Mouse (Mus musculus): ENCODE data around the gene Galnt7. TPM values are rescaled to one million over a fixed set of nuclear protein-coding genes. Genes with fewer than 3 reads are reported as not detected.
A peak's percentile ranks its signal among the peaks of the same experiment; 100 is the strongest.
"Not testable (repeated sequence)": the region's sequence is repeated elsewhere in the genome, so short reads cannot be mapped to it uniquely, and the experiment has no call there.

Gene Galnt7
- polyA plus RNA-seq, 1 experiment from 2014 or later, result 21.6 TPM

GRCm38 (mm10) chr8:57530238-57530637 is 122.6 kb downstream of the Galnt7 start:
- WGBS (ENCODE audit: missing documents), result 93% methylated on average over 13 of the region's 13 CpGs
- H3K27ac ChIP-seq, result peak overlapping the region; percentile 77
- H3K4me3 ChIP-seq (ENCODE audit: inconsistent target), result no peak overlapping the region
- H3K79me2 ChIP-seq (ENCODE audit: inconsistent target), result no peaks in the 10 kb centered on the region
- H3K36me3 ChIP-seq (ENCODE audit: inconsistent target), result peaks cover 20% of the 10 kb centered on the region; the same call in 1 of the 2 replicates

GRCm38 (mm10) chr8:57528036-57528435 is 124.8 kb downstream of the Galnt7 start:
- no peak overlapping the region for H3K4me3 ChIP-seq (ENCODE audit: inconsistent target)
- H3K36me3 ChIP-seq (ENCODE audit: inconsistent target), result peaks cover 8% of the 10 kb centered on the region; the same call in 1 of the 2 replicates
- 100% methylated on average over 1 of the region's 1 CpGs for WGBS (ENCODE audit: missing documents)

GRCm38 (mm10) chr8:57520186-57520786 is 132.5 kb downstream of the Galnt7 start:
- H3K36me3 ChIP-seq (ENCODE audit: inconsistent target), result no peaks in the 10 kb centered on the region
- no peak overlapping the region for H3K4me3 ChIP-seq (ENCODE audit: inconsistent target)
- WGBS (ENCODE audit: missing documents), result 95% methylated on average over 12 of the region's 12 CpGs

More at GRCm38 (mm10) chr8:57528036-57528435, 124.8 kb downstream of the Galnt7 start:
- Histone ChIP-seq H3K79me2 (ENCODE audit: inconsistent target) (no peaks in the 10 kb centered on the region), H3K27ac (no peak overlapping the region)

GRCm38 (mm10) chr8:57517723-57518122 is 135.1 kb downstream of the Galnt7 start:
- WGBS (ENCODE audit: missing documents), result 81% methylated on average over 3 of the region's 3 CpGs
- H3K4me3 ChIP-seq (ENCODE audit: inconsistent target), result no peak overlapping the region
- peaks cover 29% of the 10 kb centered on the region for H3K79me2 ChIP-seq (ENCODE audit: inconsistent target)
- no peak overlapping the region for H3K27ac ChIP-seq
- H3K36me3 ChIP-seq (ENCODE audit: inconsistent target), result no peaks in the 10 kb centered on the region

More at GRCm38 (mm10) chr8:57520186-57520786, 132.5 kb downstream of the Galnt7 start:
- no peak overlapping the region for H3K27ac ChIP-seq
- peaks cover 4% of the 10 kb centered on the region; the same call in 1 of the 2 replicates for H3K79me2 ChIP-seq (ENCODE audit: inconsistent target)

- H3K27ac ChIP-seq; H3K4me3 ChIP-seq (ENCODE audit: inconsistent target); H3K36me3 ChIP-seq (ENCODE audit: inconsistent target): not testable (repeated sequence)
- H3K79me2 ChIP-seq (ENCODE audit: inconsistent target), result peaks cover 29% of the 10 kb centered on the region
- 100% methylated on average over 1 of the region's 5 CpGs for WGBS (ENCODE audit: missing documents)
Observed at GRCm38 (mm10) chr8:57516685-57517084, 136.1 kb downstream of the Galnt7 start.

GRCm38 (mm10) chr8:57513178-57513661 is 139.6 kb downstream of the Galnt7 start:
- H3K36me3 ChIP-seq (ENCODE audit: inconsistent target), result not testable (repeated sequence)
- WGBS (ENCODE audit: missing documents), result under 1% methylated on average over 7 of the region's 10 CpGs
- Histone ChIP-seq H3K4me3 (ENCODE audit: inconsistent target) (peak overlapping the region; percentile 45), H3K79me2 (ENCODE audit: inconsistent target) (peaks cover 29% of the 10 kb centered on the region), H3K27ac (peak overlapping the region; percentile 52)

- peaks cover 29% of the 10 kb centered on the region for H3K79me2 ChIP-seq (ENCODE audit: inconsistent target)
- 1% methylated on average over 26 of the region's 96 CpGs for WGBS (ENCODE audit: missing documents)
- peak overlapping the region; percentile 59 for H3K4me3 ChIP-seq (ENCODE audit: inconsistent target)
- H3K36me3 ChIP-seq (ENCODE audit: inconsistent target), result no peaks in the 10 kb centered on the region
- H3K27ac ChIP-seq, result peak overlapping the region; percentile 57
Observed at GRCm38 (mm10) chr8:57512141-57513056, 140.4 kb downstream of the Galnt7 start.

GRCm38 (mm10) chr8:57511316-57512118 is 141.3 kb downstream of the Galnt7 start, which contains the start of gene Hmgb2:
TSS of gene Hmgb2 (plus strand) at chr8:57511907.
- H3K4me3 ChIP-seq (ENCODE audit: inconsistent target), result peak within 1 kb of the TSS; percentile 59
- peak within 1 kb of the TSS; percentile 75 for H3K27ac ChIP-seq
- H3K36me3 ChIP-seq (ENCODE audit: inconsistent target), result no peaks in the 10 kb centered on the region
- WGBS (ENCODE audit: missing documents), result under 1% methylated on average over 61 of the region's 63 CpGs
- peaks cover 29% of the 10 kb centered on the region for H3K79me2 ChIP-seq (ENCODE audit: inconsistent target)

GRCm38 (mm10) chr8:57510791-57511315 is 142.0 kb downstream of the Galnt7 start:
- peaks cover 29% of the 10 kb centered on the region for H3K79me2 ChIP-seq (ENCODE audit: inconsistent target)
- no peaks in the 10 kb centered on the region for H3K36me3 ChIP-seq (ENCODE audit: inconsistent target)
- H3K4me3 ChIP-seq (ENCODE audit: inconsistent target), result peak overlapping the region; percentile 59
- 2% methylated on average over 31 of the region's 31 CpGs for WGBS (ENCODE audit: missing documents)
- H3K27ac ChIP-seq, result peak overlapping the region; percentile 75

GRCm38 (mm10) chr8:57508657-57509056 is 144.2 kb downstream of the Galnt7 start:
- 80% methylated on average over 4 of the region's 4 CpGs for WGBS (ENCODE audit: missing documents)
- Histone ChIP-seq H3K27ac (no peak overlapping the region), H3K79me2 (ENCODE audit: inconsistent target) (peaks cover 10% of the 10 kb centered on the region), H3K36me3 (ENCODE audit: inconsistent target) (no peaks in the 10 kb centered on the region), H3K4me3 (ENCODE audit: inconsistent target) (no peak overlapping the region)

- H3K79me2 ChIP-seq (ENCODE audit: inconsistent target), result no peaks in the 10 kb centered on the region
- H3K4me3 ChIP-seq (ENCODE audit: inconsistent target), result no peak overlapping the region
- 100% methylated on average over 4 of the region's 4 CpGs for WGBS (ENCODE audit: missing documents)
- H3K27ac ChIP-seq, result no peak overlapping the region
- no peaks in the 10 kb centered on the region for H3K36me3 ChIP-seq (ENCODE audit: inconsistent target)
Observed at GRCm38 (mm10) chr8:57507556-57508063, 145.2 kb downstream of the Galnt7 start.

- not testable (repeated sequence) for H3K36me3 ChIP-seq (ENCODE audit: inconsistent target); H3K4me3 ChIP-seq (ENCODE audit: inconsistent target); H3K27ac ChIP-seq; H3K79me2 ChIP-seq (ENCODE audit: inconsistent target)
- WGBS (ENCODE audit: missing documents), result 100% methylated on average over 1 of the region's 1 CpGs
Observed at GRCm38 (mm10) chr8:57505500-57505899, 147.3 kb downstream of the Galnt7 start.

- Histone ChIP-seq H3K4me3 (ENCODE audit: inconsistent target) (no peak overlapping the region), H3K27ac (no peak overlapping the region), H3K36me3 (ENCODE audit: inconsistent target) (no peaks in the 10 kb centered on the region), H3K79me2 (ENCODE audit: inconsistent target) (no peaks in the 10 kb centered on the region)
- WGBS (ENCODE audit: missing documents), result 45% methylated on average over 5 of the region's 5 CpGs
Observed at GRCm38 (mm10) chr8:57503641-57504040, 149.2 kb downstream of the Galnt7 start.
